Mouse (Mus musculus) ES-Bruce4 (cell line): ENCODE data around the gene Kcnip3.

ENCODE experiments used
- CTCF ChIP-seq: IDR thresholded peaks from one replicate; pipeline ENCODE4 v1.8.1; 2011; ENCODE audit warnings: low read depth, low read length
- EP300 ChIP-seq: IDR thresholded peaks from 2 replicates; pipeline ENCODE4 v1.6.1; 2011; ENCODE audit warnings: low read depth, low read length; ENCODE audit not compliant: insufficient read depth
- POLR2A ChIP-seq: IDR thresholded peaks from one replicate; pipeline ENCODE4 v1.8.1; 2011; ENCODE audit warnings: low read length; ENCODE audit not compliant: insufficient read depth

DNA sequence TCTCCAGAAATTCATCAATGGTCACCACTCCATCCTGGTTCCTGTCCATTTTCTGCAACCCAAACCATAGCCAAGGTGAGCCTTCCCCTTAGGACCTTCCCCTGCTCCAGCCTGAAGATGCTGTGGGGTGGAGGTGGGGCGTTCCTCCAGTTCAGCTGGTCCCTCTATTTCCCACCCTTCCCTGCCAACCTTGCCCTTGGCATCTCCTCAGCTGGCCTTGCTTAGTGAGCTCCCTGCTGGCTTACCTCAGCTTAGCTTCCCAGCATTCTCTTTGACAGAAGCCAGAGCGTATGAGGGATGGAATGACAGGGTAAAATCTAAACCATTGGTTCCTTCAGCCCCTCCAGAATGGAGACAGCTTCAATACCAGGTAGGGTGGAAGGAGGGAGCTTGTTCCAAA lies 62.6 kb downstream of the Kcnip3 start:
- TF ChIP-seq POLR2A, result no peak
- no peak for TF ChIP-seq CTCF
- TF ChIP-seq EP300, result no peak
